Mouse (Mus musculus) lung, adult 2 months (tissue): ENCODE results near the gene Spata16. TPM values are rescaled to one million over a fixed set of nuclear protein-coding genes. Genes with fewer than 3 reads are reported as not detected.

Experiments used
- DNase-seq: peaks from one replicate; pipeline ENCODE4 v3.0.0; 2022
- H3K4me1 ChIP-seq: fragments of 200-500 bp; 2 replicates; pipeline ENCODE4 v1.6.1; 2011; ENCODE audit warnings: low read length; ENCODE audit not compliant: control insufficient read depth, insufficient read depth
- H3K4me3 ChIP-seq: fragments of 200-500 bp; replicated peaks from 2 replicates; pipeline ENCODE3; 2011; ENCODE audit warnings: low read depth, mild to moderate bottlenecking, control low read depth, low read length; ENCODE audit errors: extremely low read depth
- CTCF ChIP-seq: fragments of 200-500 bp; IDR thresholded peaks from 2 replicates; pipeline ENCODE4 v1.5.1; 2011; ENCODE audit warnings: mild to moderate bottlenecking, low read length, control low read depth; ENCODE audit not compliant: insufficient read depth
- POLR2A ChIP-seq: fragments of 200-500 bp; IDR thresholded peaks from 2 replicates; pipeline ENCODE4 v1.6.1; 2011; ENCODE audit warnings: low read depth, mild to moderate bottlenecking, control low read depth, low read length, borderline replicate concordance; ENCODE audit errors: extremely low read depth
- WGBS: fragments of 180-500 bp; shearing (Covaris S2); methylation state at CpG from one replicate; pipeline ENCODE4 v1.1.7; 2018; 5-methylcytosine and 5-hydroxymethylcytosine counted together
- polyA plus RNA-seq: library from polyadenylated mRNA; depleted of rRNA; stranded (reverse); fragments of >200 nt; gene quantifications from 2 replicates; pipeline ENCODE4 v1.2.3, GENCODE M21; 2012

The Spata16 gene
- polyA plus RNA-seq, 1 experiment, result not detected

DNA sequence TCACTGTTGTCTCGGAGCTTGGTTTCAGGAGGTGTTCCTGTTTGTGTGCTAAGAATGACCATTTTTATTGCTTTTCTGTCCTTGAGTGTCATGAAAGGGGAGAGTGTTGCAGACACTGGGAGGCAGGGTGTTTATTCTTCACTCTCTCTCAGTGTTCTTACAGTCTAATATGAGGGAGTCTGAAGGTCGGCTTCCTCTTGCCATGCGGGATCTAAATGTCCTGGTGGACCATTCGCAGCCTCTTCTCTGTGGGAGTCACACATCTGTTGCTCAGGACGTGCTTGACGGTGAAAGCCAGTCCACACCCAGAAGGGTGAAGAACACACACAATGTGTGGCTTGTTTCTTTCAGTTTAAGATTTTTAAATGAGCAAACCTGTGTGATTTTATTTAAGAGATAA, 90.1 kb downstream of the Spata16 start:
- H3K4me1 ChIP-seq, result no peaks in the 10 kb centered on the region
- TF ChIP-seq POLR2A (no peak), CTCF (no peak)
- DNase-seq, result no peak
- no peak overlapping the region for H3K4me3 ChIP-seq
- 52% methylated on average over 6 of the region's 6 CpGs for WGBS

DNA sequence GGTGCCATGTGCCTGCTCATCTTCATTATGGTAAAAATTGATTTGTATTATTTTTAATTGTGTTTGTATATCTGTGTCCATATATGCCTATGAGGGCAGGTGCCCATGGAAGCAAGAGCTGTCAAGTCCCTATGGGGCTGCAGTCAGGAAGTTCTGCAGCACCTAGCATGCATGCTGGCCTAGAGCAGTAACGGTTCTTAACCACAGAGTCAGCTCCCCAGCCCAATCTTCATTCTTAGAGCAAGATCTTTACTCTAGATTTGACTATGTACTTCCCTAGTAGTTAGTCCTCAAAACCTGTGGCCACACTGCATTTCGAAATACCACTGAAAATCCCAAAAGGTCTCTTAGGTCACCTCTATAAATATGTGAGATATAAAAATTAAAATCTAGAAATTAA, 113.1 kb downstream of the Spata16 start:
- Histone ChIP-seq H3K4me3 (no peak overlapping the region), H3K4me1 (no peaks in the 10 kb centered on the region)
- TF ChIP-seq CTCF (no peak), POLR2A (no peak)
- WGBS, result 55% methylated on average over 2 of the region's 2 CpGs
- no peak for DNase-seq

DNA sequence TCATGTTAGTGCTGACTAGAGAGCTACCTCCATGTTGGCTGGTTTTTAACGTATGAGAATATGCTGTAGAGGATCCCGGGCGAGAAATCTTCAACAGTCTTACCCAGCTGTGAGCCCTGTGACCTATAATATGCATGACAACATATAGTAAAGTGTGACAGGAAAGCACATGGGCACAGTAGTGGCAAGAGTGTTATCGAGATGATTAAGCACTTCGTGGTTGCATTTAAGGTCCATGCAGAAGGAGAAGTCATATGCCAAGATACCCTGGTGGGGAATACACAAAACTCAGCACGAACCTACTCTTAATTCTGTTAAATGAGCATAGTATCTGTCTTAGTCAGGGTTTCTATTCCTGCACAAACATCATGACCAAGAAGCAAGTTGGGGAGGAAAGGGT, 115.0 kb downstream of the Spata16 start:
- WGBS, result 77% methylated on average over 6 of the region's 6 CpGs
- TF ChIP-seq POLR2A (no peak), CTCF (no peak)
- no peaks in the 10 kb centered on the region for H3K4me1 ChIP-seq
- no peak overlapping the region for H3K4me3 ChIP-seq
- DNase-seq, result no peak

DNA sequence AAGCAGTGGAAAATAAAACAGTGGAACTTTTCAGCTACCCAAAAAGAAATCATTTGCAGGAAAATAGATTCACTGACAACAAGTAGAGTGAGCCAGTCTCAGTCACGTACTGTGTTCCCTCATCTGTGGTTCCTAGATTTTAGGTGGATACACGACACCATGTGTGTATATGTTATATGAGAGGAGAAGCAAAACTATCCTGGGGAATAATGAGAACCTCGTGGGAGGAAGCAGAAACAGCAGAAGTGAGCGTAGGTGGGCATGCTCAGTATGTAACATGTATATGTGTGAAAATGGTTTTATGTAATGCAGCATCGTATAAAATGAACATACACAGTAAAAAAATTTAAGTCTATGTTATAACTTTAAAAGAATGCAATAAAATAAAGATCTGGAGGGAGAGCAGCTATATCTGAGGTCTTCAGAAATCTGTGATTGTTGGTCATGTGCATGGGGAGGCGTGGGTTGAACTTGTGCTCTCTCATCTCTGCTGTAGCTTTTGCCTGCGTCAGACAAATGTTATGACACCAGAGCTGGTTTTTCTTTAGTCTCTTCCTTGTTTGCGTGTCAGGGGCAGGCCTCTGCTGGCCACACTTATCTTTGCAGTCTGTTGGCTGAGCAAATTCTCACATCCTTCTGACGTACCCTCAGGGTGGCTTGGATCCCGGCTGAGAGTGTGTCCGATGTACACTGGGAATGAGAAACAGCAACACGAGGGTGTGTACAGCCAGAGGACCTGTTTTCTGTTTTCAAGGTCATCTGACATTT, 156.1 kb downstream of the Spata16 start:
- Histone ChIP-seq H3K4me1 (no peaks in the 10 kb centered on the region), H3K4me3 (no peak overlapping the region)
- WGBS, result 60% methylated on average over 12 of the region's 12 CpGs
- TF ChIP-seq POLR2A, result no peak
- no peak for TF ChIP-seq CTCF
- no peak for DNase-seq

DNA sequence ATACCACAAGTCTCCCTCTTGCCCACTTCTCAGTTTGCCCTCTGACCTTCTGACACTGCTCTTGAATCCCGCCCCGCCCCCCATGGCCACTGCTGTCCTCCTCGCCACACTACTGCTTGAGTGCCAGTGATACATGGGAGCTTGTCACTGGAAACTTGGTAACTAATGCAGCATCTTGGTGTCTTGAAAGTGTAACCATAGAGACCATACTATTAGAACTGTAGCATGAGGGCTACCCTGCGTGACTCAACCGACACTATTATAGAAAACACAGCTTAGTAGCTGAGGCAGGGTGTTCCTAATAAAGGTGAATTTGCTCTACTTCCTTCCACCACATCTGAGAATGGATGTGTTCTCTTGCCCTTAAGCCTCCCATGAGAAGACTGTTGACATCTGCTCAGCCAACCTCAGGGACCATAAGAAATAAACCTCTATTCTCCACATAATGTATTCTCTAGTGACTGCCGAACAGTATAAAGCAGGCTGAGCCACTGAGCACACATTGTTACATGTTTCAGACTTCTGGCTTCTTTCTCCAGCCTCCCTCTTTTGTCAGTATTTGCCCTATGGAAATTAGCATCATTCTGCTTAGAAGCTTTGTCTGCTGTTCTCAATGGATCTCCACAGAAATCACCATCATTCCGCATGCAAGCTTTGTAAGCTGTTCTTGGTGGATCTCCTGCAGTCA, 158.6 kb downstream of the Spata16 start:
- DNase-seq, result no peak
- TF ChIP-seq POLR2A, result no peak
- TF ChIP-seq CTCF, result no peak
- Histone ChIP-seq H3K4me1 (no peaks in the 10 kb centered on the region), H3K4me3 (no peak overlapping the region)
- 90% methylated on average over 7 of the region's 7 CpGs for WGBS

DNA sequence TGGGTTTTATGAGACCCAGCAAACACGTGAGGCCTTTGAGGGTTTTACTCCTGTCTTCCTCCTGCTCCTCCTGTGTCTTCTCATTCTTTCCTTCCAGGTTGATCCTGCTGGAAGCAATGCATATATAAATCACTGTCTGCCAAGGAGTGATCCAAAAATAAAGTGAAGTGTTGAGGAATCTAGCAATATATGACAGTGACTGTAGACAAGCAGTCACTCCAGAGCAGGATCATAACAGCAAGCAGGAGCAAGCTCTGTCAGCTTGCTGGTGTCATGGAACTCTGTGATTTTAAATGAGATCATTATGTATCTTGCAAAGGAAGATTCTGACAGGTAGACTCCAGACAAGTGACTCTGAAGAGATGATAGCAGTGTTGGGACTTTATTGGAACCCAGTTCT, 159.5 kb downstream of the Spata16 start:
- Histone ChIP-seq H3K4me1 (no peaks in the 10 kb centered on the region), H3K4me3 (no peak overlapping the region)
- 59% methylated on average over 1 of the region's 1 CpGs for WGBS
- TF ChIP-seq POLR2A (no peak), CTCF (no peak)
- DNase-seq, result no peak

DNA sequence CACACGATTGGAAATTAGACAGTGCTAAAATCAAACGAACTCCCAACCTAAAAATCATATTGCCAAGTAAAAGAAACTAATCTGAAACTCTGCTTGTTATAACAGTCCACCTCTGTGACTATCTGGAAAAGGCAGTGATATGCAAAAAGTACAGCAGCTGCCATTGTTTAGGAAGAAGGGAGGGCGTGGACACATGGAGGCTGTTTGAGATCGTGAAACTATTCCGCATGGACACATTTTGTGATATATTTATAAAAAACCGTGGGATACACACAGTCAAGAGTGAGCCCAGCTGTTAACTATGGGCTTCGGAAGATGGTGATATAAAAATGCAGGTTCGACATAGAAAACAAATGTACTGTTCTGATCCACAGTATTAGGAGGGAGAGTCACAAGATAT, 176.9 kb downstream of the Spata16 start:
- WGBS, result 76% methylated on average over 8 of the region's 8 CpGs
- no peak for TF ChIP-seq POLR2A
- no peak for TF ChIP-seq CTCF
- no peak for DNase-seq

DNA sequence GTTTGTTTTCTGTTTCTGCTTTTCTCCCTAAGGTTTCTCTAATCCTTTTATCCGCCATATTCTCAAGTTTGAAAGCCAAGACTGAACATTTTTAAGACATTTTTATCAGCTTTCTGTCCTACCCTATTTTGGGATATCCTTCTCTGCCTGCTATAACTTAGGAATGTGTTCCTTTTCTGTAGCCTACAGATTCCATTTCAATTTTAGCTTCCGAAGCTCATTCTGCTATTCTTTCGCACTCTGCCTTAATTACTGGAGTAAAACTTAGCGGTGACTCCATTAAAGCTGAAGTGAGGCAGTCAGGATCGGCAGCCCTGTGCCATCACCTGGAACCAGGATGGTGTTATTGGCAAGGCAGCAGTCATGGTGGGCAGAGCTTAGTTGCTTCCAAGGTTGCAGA, 178.3 kb downstream of the Spata16 start:
- DNase-seq, result no peak
- H3K4me1 ChIP-seq, result no peaks in the 10 kb centered on the region
- TF ChIP-seq POLR2A, result no peak
- 91% methylated on average over 5 of the region's 5 CpGs for WGBS
- no peak overlapping the region for H3K4me3 ChIP-seq

More for the DNA sequence above, 176.9 kb downstream of the Spata16 start:
- no peaks in the 10 kb centered on the region for H3K4me1 ChIP-seq
- no peak overlapping the region for H3K4me3 ChIP-seq

DNA sequence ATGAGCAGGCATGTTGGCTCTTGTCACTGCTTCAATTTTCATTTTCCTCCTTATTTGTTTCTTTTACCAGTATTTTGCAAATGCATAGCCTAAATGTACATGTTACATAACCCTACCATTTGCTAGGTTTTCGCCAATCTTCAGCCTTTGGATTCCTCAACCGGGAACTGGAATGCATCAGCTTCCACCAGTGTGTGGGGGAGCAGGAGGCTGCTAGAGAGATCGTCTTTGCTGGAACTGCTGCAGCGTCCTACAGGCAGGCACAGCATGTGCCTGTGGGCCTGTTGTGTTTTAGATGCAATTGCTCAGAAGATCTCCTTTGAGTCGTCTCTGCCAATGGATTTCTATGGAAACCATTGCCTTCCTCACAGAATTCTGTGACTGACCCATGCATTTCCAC, 182.0 kb downstream of the Spata16 start:
- DNase-seq, result no peak
- H3K4me1 ChIP-seq, result no peaks in the 10 kb centered on the region
- TF ChIP-seq CTCF (no peak), POLR2A (no peak)
- 57% methylated on average over 5 of the region's 5 CpGs for WGBS
- H3K4me3 ChIP-seq, result no peak overlapping the region
